Mouse (Mus musculus) B cell, adult 2 months (primary cell): ENCODE measurements at regions not wholly inside any gene's neighbourhood (a gene's known extent, or its start where the extent isn't known, plus 50 kb on each side); places are given as distances from the start of the nearest gene placed in this dataset.

Experiments
- DNase-seq, 2 experiments: peaks; one replicate each; pipeline ENCODE4 v3.0.0; 2022

GRCm38 (mm10) chr1:23462411-23462810 is 64.8 kb upstream of the Ogfrl1 start:
- DNase-seq, result no peak

GRCm38 (mm10) chr1:23464081-23464480 is 66.5 kb upstream of the Ogfrl1 start:
- DNase-seq, result no peak

- no peak for DNase-seq
These were observed 68.8 kb upstream of the Ogfrl1 start for GRCm38 (mm10) chr1:23466340-23466739.

- no peak for DNase-seq
These were observed 69.8 kb upstream of the Ogfrl1 start for GRCm38 (mm10) chr1:23467405-23467804.

- DNase-seq, result no peak
These were observed 83.3 kb upstream of the Ogfrl1 start for GRCm38 (mm10) chr1:23480776-23481320.

- no peak for DNase-seq
These were observed 87.0 kb upstream of the Ogfrl1 start for GRCm38 (mm10) chr1:23484566-23484965.

GRCm38 (mm10) chr1:23485150-23485775 is 87.7 kb upstream of the Ogfrl1 start:
- DNase-seq, result no peak

GRCm38 (mm10) chr1:23487031-23487430 is 89.5 kb upstream of the Ogfrl1 start:
- no peak for DNase-seq

GRCm38 (mm10) chr1:23490640-23491039 is 93.1 kb upstream of the Ogfrl1 start:
- DNase-seq, result no peak

- no peak for DNase-seq
These were observed 93.5 kb upstream of the Ogfrl1 start for GRCm38 (mm10) chr1:23491041-23491440.

GRCm38 (mm10) chr1:23492981-23493380 is 95.4 kb upstream of the Ogfrl1 start:
- no peak for DNase-seq

GRCm38 (mm10) chr1:23495412-23495811 is 97.8 kb upstream of the Ogfrl1 start:
- DNase-seq, result no peak

- no peak for DNase-seq
These were observed 122.5 kb upstream of the Ogfrl1 start for GRCm38 (mm10) chr1:23520113-23520512.

GRCm38 (mm10) chr1:23532659-23533058 is 135.1 kb upstream of the Ogfrl1 start:
- DNase-seq, result no peak

- no peak for DNase-seq
These were observed 139.0 kb upstream of the Ogfrl1 start for GRCm38 (mm10) chr1:23536621-23537020.

- no peak for DNase-seq
These were observed 140.8 kb upstream of the Ogfrl1 start for GRCm38 (mm10) chr1:23538419-23538818.

GRCm38 (mm10) chr1:23540594-23540993 is 143.0 kb upstream of the Ogfrl1 start:
- no peak for DNase-seq

- DNase-seq, result no peak
These were observed 158.2 kb upstream of the Ogfrl1 start for GRCm38 (mm10) chr1:23555794-23556193.

- DNase-seq, result no peak
These were observed 170.5 kb upstream of the Ogfrl1 start for GRCm38 (mm10) chr1:23568106-23568505.

- no peak for DNase-seq
These were observed 176.9 kb upstream of the Ogfrl1 start for GRCm38 (mm10) chr1:23574461-23574860.

- DNase-seq, result no peak
These were observed 177.4 kb upstream of the Ogfrl1 start for GRCm38 (mm10) chr1:23575005-23575404.

GRCm38 (mm10) chr1:23575515-23575914 is 177.9 kb upstream of the Ogfrl1 start:
- no peak for DNase-seq

- no peak for DNase-seq
These were observed 178.6 kb upstream of the Ogfrl1 start for GRCm38 (mm10) chr1:23576150-23576549.

GRCm38 (mm10) chr1:23589414-23589942 is 172.1 kb upstream of the B3gat2 start:
- no peak for DNase-seq
